Mouse (Mus musculus) midbrain, embryonic 10.5 days (tissue): Measurements from ENCODE around the gene Afm. TPM values are rescaled to one million over a fixed set of nuclear protein-coding genes. Genes with fewer than 3 reads are reported as not detected.

Source experiments
- DNase-seq: peaks from one replicate; pipeline ENCODE4 v3.0.0-alpha.2; 2017; ENCODE audit warnings: low spot score
- H3K27ac ChIP-seq: fragments of 300-500 bp; sonication (generic); replicated peaks from 2 replicates; pipeline ENCODE4 v1.5.1; 2016; ENCODE audit warnings: mild to moderate bottlenecking
- H3K27me3 ChIP-seq: fragments of 300-500 bp; sonication (generic); 2 replicates; pipeline ENCODE4 v1.6.1; 2016; ENCODE audit warnings: low read depth, mild to moderate bottlenecking; ENCODE audit not compliant: poor library complexity, severe bottlenecking
- H3K36me3 ChIP-seq: fragments of 300-500 bp; sonication (generic); 2 replicates; pipeline ENCODE4 v1.6.1; 2016; ENCODE audit warnings: mild to moderate bottlenecking, moderate library complexity
- H3K4me1 ChIP-seq: fragments of 300-500 bp; sonication (generic); 2 replicates; pipeline ENCODE4 v1.6.1; 2016
- H3K4me3 ChIP-seq: fragments of 300-500 bp; sonication (generic); 2 replicates; pipeline ENCODE4 v1.5.1; 2016; ENCODE audit warnings: mild to moderate bottlenecking, moderate library complexity
- H3K9me3 ChIP-seq: fragments of 300-500 bp; sonication (generic); replicated peaks from 2 replicates; pipeline ENCODE4 v1.6.1; 2016; ENCODE audit warnings: mild to moderate bottlenecking
- WGBS: fragments of 180-500 bp; shearing (Covaris S2); methylation state at CpG from one replicate; pipeline ENCODE4 v1.1.7; 2016; 5-methylcytosine and 5-hydroxymethylcytosine counted together
- polyA plus RNA-seq: library from polyadenylated mRNA; unstranded; fragments of >200 nt; fragmentation: Nextera tagmentation; extraction: Ambion mirVana; gene quantifications from 2 replicates; pipeline ENCODE4 v1.2.1, GENCODE M21; 2016

Afm gene
- polyA plus RNA-seq = not detected in 2 replicates

DNA sequence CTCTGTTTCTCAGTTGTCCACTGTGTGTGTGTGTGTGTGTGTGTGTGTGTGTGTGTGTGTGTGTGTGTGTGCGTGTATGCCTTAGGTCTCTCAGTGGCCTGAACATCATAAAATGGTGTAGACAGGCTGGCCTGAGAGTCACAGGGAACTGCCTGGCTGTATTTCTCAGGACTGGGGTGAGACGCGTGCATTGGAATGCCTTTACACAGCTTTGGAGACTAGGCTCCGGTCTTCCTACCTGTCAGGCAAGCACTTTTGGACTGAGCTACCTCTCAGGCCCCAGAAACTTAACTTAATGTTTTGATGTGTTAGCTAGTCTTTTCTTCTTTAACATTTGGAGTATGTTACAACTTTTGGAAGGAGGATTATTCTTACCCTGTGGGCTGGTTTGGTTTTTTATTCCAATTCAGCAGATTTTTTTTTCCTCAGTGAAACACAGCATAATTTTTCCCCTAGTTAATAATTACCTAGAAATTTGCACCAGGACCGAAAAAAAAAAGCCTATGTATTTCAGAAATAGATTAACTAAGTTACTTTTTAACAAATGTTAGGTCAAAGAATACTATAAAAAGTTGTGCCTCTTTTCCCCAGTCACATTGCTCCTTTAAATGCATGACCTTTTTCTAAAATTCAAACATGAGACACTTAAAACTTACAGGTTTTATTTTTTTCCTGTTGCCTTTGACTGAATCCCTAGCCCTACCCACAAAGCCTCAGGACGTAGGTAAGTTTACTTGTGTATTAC lies at the start of gene Afm:
TSS of gene Afm (plus strand) at position 577 of the 745 bp plus-strand sequence.
- H3K27ac ChIP-seq = no peak within 1 kb of the TSS
- WGBS = 92% methylated on average over 6 of the region's 6 CpGs
- H3K4me3 ChIP-seq = no peak within 1 kb of the TSS
- no peaks in the 10 kb centered on the region for H3K27me3 ChIP-seq
- H3K9me3 ChIP-seq = no peaks in the 10 kb centered on the region
- H3K4me1 ChIP-seq = no peaks in the 10 kb centered on the region
- H3K36me3 ChIP-seq = no peaks in the 10 kb centered on the region
- no peak for DNase-seq

DNA sequence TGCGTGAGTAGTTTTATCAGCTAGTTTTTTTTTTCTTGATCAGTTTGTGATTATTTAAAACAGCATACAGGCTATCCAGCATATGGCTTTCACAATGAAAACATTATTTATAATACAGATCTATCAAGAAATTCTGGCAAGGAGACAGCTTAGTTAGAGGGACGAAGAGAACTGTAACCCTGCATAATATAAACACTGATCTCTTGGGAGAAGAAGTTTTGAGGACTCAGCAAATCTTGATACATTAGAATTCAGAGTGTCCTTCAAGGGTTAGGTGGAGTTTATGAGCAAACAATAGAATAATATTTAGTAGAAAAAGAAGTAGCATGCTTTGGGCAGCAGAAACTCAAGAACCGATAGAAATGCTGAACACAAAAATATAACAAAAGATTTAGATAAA lies 47.9 kb upstream of the Afm start:
- peaks cover 9% of the 10 kb centered on the region for H3K4me1 ChIP-seq
- no peaks in the 10 kb centered on the region for H3K36me3 ChIP-seq
- WGBS = 91% methylated on average over 3 of the region's 3 CpGs
- no peaks in the 10 kb centered on the region for H3K27me3 ChIP-seq
- no peak overlapping the region for H3K27ac ChIP-seq
- H3K4me3 ChIP-seq = no peak overlapping the region
- no peak for DNase-seq
- H3K9me3 ChIP-seq = no peaks in the 10 kb centered on the region

DNA sequence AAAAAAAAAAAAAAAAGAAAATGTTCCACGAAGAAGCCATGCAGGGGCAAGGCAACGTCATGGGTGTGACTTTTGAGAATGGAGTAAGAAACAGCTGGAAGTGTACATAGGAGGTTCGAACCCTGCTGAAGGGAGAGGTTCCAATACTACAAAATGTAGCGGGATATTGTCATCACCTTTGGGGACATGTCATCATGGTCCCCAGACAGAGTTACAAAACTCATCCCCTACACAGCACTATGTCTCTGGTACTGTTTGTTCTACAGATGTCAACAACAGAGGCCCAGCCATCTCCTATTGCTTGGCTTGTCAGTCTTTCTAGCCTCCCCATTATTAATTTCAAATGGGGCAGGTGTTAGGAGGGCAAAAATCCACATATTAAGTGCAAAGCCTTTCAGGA lies 44.8 kb upstream of the Afm start:
- Histone ChIP-seq H3K36me3 (no peaks in the 10 kb centered on the region), H3K27ac (no peak overlapping the region), H3K9me3 (no peaks in the 10 kb centered on the region), H3K4me1 (no peaks in the 10 kb centered on the region), H3K4me3 (no peak overlapping the region), H3K27me3 (no peaks in the 10 kb centered on the region)
- 88% methylated on average over 4 of the region's 4 CpGs for WGBS
- DNase-seq = no peak

DNA sequence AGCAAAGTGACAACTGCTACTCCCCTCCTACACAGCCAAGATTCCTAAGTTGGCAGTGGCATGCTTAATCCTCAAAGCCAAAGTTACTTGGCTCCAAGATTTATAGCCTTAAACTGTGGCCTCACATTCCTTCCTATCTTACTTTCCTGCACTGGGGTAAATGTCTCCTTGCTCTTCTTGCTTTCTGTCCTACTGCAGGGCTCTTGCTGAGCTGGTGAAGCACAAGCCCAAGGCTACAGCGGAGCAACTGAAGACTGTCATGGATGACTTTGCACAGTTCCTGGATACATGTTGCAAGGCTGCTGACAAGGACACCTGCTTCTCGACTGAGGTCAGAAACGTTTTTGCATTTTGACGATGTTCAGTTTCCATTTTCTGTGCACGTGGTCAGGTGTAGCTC lies 44.4 kb upstream of the Afm start:
- no peaks in the 10 kb centered on the region for H3K9me3 ChIP-seq
- no peak for DNase-seq
- H3K4me3 ChIP-seq = no peak overlapping the region
- no peak overlapping the region for H3K27ac ChIP-seq
- 91% methylated on average over 5 of the region's 5 CpGs for WGBS
- no peaks in the 10 kb centered on the region for H3K36me3 ChIP-seq
- H3K27me3 ChIP-seq = no peaks in the 10 kb centered on the region
- H3K4me1 ChIP-seq = no peaks in the 10 kb centered on the region

DNA sequence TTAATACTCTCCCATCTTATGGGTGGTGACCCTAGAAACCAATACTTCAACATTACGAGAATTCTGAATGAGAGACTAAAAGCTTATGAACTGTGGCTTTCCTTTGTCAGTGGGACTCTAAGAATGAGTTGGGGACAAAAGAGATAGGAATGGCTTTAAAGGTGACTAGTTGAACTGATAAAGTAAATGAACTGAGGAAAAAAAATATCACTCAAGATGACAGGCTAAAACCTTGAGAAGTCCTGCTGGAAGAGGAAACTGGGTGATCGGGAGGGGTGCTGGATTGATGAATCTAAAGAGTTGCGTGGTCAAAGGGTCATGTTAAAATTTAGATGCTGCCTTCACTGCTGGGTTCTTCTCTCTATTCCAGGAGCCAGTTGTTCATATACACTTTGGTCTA lies 42.0 kb upstream of the Afm start:
- no peak overlapping the region for H3K27ac ChIP-seq
- WGBS = 91% methylated on average over 3 of the region's 3 CpGs

DNA sequence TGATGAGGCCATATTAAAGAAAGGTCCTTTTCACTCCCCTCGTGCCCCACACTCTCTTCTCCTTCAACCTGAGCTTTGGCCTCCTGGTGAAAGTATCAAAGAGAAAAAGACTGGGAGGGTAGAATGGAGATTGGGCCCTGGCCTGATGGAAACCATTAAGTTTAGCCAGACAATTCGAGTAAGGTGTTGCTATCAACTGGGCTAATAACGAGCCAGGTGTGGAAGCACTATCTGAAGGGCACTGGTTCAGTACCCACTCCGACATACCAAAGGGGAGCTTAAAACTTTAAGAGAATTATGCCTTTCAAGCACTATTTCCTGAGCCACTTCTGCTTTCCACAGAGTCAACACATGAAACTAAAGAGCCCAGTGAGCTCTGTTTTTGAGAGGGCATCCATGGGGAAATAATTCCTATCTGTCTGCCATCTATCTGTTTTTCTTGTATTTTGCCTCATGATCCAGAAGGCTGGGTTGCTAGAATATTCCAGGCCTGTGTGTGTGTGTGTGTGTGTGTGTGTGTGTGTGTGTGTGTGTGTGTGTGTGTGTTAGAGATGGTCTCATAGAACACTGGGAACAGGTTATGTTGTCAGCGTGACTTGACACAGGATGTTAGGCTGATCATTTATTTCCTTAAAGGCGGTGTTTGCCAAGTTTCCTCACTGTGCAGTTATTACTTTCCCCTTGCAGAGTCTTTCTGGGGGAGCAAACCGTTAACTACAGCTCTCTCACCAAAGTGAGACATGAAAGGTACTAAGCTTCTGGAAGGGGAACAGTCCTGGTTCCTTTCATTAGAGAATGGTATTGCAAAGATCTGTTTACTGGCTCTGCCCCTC lies 41.2 kb upstream of the Afm start:
- Histone ChIP-seq H3K27ac (no peak overlapping the region), H3K4me1 (no peaks in the 10 kb centered on the region), H3K27me3 (no peaks in the 10 kb centered on the region), H3K4me3 (no peak overlapping the region), H3K9me3 (no peaks in the 10 kb centered on the region), H3K36me3 (no peaks in the 10 kb centered on the region)
- DNase-seq = no peak
- WGBS = 88% methylated on average over 7 of the region's 7 CpGs

More for the DNA sequence above, 42.0 kb upstream of the Afm start:
- Histone ChIP-seq H3K4me1 (no peaks in the 10 kb centered on the region), H3K27me3 (no peaks in the 10 kb centered on the region), H3K9me3 (no peaks in the 10 kb centered on the region), H3K4me3 (no peak overlapping the region), H3K36me3 (no peaks in the 10 kb centered on the region)
- no peak for DNase-seq

DNA sequence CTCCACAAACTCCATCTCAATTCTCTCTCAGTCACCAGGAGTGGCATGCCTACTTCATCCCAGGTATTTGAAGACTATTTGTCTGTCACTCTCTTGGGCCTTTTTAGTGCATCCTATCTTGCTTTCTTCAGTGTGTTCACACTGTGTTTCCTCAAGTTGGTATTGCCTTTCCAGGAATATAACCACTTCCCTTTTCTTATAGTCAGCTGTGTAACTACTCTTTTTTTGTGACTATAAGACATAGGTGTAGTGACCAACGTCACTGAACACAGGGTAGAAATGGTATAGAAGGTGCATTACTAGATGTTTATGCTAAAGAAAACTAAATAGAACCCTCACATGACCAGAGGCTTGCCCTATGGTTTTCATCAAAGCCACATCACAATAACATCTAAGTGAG lies 39.8 kb upstream of the Afm start:
- Histone ChIP-seq H3K4me3 (no peak overlapping the region), H3K27me3 (no peaks in the 10 kb centered on the region), H3K4me1 (no peaks in the 10 kb centered on the region), H3K27ac (no peak overlapping the region), H3K9me3 (no peaks in the 10 kb centered on the region), H3K36me3 (no peaks in the 10 kb centered on the region)
- 91% methylated on average over 1 of the region's 1 CpGs for WGBS
- no peak for DNase-seq

DNA sequence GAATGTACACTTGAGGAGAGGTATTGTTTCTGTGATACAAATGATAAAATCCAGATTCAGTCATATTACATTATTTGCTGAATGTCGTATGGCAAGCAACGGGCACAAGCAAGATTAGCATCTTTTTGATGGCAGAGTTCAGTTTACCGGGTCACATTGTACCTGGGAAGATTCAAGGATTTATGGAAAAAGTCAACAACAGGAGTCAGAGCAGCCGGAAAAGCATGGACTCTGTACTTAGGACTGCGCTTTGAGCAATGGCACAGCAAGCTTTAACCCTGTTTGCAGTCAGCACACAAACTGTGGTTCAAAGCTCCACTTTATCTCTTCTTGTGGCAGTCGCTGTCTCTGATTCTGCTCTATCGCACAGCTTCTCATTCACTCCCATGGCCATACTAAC lies 33.1 kb upstream of the Afm start:
- WGBS = 91% methylated on average over 7 of the region's 7 CpGs
- H3K36me3 ChIP-seq = no peaks in the 10 kb centered on the region
- no peaks in the 10 kb centered on the region for H3K9me3 ChIP-seq
- no peak overlapping the region for H3K27ac ChIP-seq
- H3K4me1 ChIP-seq = no peaks in the 10 kb centered on the region
- DNase-seq = no peak
- H3K27me3 ChIP-seq = no peaks in the 10 kb centered on the region
- H3K4me3 ChIP-seq = no peak overlapping the region

DNA sequence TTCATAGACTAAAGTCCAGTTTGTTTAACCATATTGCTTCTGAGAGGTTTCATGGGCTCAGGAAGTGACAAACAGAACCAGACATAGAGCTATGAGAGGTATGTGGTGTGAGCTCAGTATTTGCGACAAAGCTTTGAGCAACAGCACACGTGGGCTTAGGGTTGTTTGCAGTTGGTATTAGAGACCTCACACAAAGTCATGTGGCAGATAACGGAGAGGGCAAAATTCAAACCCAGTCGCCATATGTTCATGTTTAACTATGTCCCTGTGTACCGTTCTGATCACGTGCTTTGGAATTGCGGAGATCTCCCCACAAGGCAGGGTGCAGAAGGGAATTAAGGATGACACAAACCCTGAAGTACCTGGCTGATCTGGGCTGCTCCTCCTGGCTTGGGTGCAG lies 30.4 kb upstream of the Afm start:
- H3K36me3 ChIP-seq = no peaks in the 10 kb centered on the region
- no peak overlapping the region for H3K27ac ChIP-seq
- H3K27me3 ChIP-seq = no peaks in the 10 kb centered on the region
- H3K9me3 ChIP-seq = no peaks in the 10 kb centered on the region
- no peaks in the 10 kb centered on the region for H3K4me1 ChIP-seq
- DNase-seq = no peak
- 85% methylated on average over 7 of the region's 7 CpGs for WGBS
- H3K4me3 ChIP-seq = no peak overlapping the region

DNA sequence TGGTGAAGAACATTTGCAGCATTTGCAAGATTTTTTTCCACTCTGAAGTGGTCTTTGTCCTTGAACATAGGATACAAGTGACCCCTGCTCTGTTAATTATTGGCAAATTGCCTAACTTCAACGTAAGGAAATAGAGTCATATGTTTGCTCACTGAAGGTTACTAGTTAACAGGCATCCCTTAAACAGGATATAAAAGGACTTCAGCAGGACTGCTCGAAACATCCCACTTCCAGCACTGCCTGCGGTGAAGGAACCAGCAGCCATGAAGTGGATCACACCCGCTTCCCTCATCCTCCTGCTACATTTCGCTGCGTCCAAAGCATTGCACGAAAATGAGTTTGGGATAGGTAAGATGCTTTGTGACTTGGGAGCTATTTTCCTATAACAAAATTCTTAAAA lies 28.2 kb upstream of the Afm start, which contains the start of gene Afp:
TSS of gene Afp (plus strand) at position 220 of the 400 bp plus-strand sequence.
- H3K27me3 ChIP-seq = no peaks in the 10 kb centered on the region
- WGBS = 96% methylated on average over 7 of the region's 7 CpGs
- no peak within 1 kb of the TSS for H3K4me3 ChIP-seq
- no peaks in the 10 kb centered on the region for H3K36me3 ChIP-seq
- H3K27ac ChIP-seq = no peak within 1 kb of the TSS
- H3K9me3 ChIP-seq = no peaks in the 10 kb centered on the region
- DNase-seq = no peak
- no peaks in the 10 kb centered on the region for H3K4me1 ChIP-seq

DNA sequence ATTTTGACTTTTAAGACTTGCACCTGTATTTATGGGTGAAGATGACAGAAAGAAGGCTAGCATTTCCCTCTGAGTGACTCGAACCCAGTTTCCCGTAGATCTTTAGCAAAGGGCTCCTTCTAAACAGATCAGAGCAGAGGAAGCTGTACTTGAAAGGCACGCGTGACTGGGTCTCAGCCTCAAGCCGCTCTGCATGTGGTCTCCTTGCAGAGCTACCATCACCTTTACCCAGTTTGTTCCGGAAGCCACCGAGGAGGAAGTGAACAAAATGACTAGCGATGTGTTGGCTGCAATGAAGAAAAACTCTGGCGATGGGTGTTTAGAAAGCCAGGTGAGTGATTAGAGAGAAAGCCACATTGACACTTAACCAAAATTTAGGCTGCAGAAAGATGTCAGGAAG lies 26.3 kb upstream of the Afm start:
- H3K27me3 ChIP-seq = no peaks in the 10 kb centered on the region
- DNase-seq = no peak
- 78% methylated on average over 9 of the region's 9 CpGs for WGBS
- no peaks in the 10 kb centered on the region for H3K9me3 ChIP-seq
- no peaks in the 10 kb centered on the region for H3K4me1 ChIP-seq
- no peaks in the 10 kb centered on the region for H3K36me3 ChIP-seq
- no peak overlapping the region for H3K27ac ChIP-seq
- no peak overlapping the region for H3K4me3 ChIP-seq

DNA sequence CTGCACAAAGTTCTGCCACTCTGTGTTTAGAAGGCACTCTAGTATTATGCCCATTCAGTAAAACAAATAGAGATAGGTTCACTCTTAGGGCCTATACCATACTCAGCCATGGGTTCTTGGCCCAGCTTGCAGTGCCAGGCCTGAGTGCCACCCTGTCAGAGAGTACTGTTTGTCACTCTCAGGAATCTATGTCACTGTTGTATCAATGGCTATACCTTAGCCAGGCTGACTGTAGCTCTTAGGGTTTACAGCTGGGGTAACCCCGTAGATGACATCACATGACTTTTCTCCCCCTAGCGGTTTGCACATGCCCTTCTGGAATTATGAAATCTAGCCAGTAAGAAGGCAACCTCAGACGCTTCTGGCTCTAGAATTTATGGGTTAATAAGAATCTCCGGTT lies 24.4 kb upstream of the Afm start:
- Histone ChIP-seq H3K36me3 (no peaks in the 10 kb centered on the region), H3K27me3 (no peaks in the 10 kb centered on the region), H3K27ac (no peak overlapping the region), H3K4me1 (no peaks in the 10 kb centered on the region), H3K9me3 (no peaks in the 10 kb centered on the region), H3K4me3 (no peak overlapping the region)
- WGBS = 87% methylated on average over 4 of the region's 4 CpGs
- DNase-seq = no peak

DNA sequence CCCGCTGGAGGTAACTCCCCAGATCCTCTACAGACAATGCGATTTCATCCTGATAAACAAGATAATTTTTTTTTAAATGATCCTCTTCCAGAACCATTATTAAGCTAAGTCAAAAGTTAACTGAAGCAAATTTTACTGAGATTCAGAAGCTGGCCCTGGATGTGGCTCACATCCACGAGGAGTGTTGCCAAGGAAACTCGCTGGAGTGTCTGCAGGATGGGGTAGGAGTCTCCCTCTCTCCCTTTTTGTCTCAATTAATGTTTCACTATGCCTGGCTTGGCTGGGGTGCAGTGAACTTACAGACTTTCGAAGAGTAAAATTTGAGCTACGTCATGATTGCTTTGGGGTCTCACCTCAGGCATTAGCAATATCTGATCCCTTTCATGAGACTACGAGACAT lies 19.2 kb upstream of the Afm start:
- no peak for DNase-seq
- Histone ChIP-seq H3K4me1 (no peaks in the 10 kb centered on the region), H3K36me3 (no peaks in the 10 kb centered on the region), H3K4me3 (no peak overlapping the region), H3K27me3 (no peaks in the 10 kb centered on the region), H3K9me3 (no peaks in the 10 kb centered on the region), H3K27ac (no peak overlapping the region)
- 71% methylated on average over 7 of the region's 7 CpGs for WGBS
